In genomic region chr11:16831974-16832464, GRCm38 (mm10) we compare ENCODE assay signal across 10 mouse cellular contexts.
DNase-seq lines count a peak whose midpoint lies in the region; ATAC-seq and TF ChIP-seq lines count a peak whose summit lies in the region.
"Had no signal": no experiment of that assay in that cellular context is flagged by ENCODE, and none has a peak within 500 bp of the region (broad histone marks: within the 10 kb centered on the region; RNA-seq: fewer than 3 reads in every experiment).

No protein-coding gene starts in this region.

- DNase-seq in cerebellum, postnatal 14 days = peak; percentile 67 to 73
- no peak for DNase-seq in cerebellum, adult 9-10 months
- DNase-seq in midbrain, embryonic 11.5 days (ENCODE audit: low spot score, missing footprints) = no peak
- peak in 1 of 2 experiments; percentile 29 for DNase-seq in left cerebral cortex, adult 2 months (ENCODE audit: extremely low spot score in 1 of 2, low spot score in 2 of 2)
- DNase-seq in T-cell, adult 2 months (ENCODE audit: low spot score) = no peak
- DNase-seq in embryo, embryonic 11 days = no peak
- DNase-seq in heart, postnatal 36 days = no peak

- H3K4me1 ChIP-seq in midbrain, embryonic 13.5 days (replicated peaks) = peaks cover 3% of the 10 kb centered on the region; the same call in 1 of the 2 replicates
- H3K4me1 ChIP-seq in midbrain, embryonic 11.5 days (ENCODE audit: control insufficient read depth, insufficient read depth, low read length) = no peaks in the 10 kb centered on the region

- no peak overlapping the region for H3K4me3 ChIP-seq in midbrain, embryonic 13.5 days (replicated peaks)
- no peak overlapping the region for H3K4me3 ChIP-seq in midbrain, embryonic 11.5 days (ENCODE audit: low read depth, low read length)
- no peak overlapping the region for H3K4me3 ChIP-seq in left cerebral cortex, adult 2 months
- H3K4me3 ChIP-seq: erythroblast, embryonic 14.5 days had no signal

- H3K36me3 ChIP-seq in midbrain, embryonic 13.5 days = no peaks in the 10 kb centered on the region
- H3K36me3 ChIP-seq in midbrain, embryonic 11.5 days (ENCODE audit: control insufficient read depth, insufficient read depth, low read length) = no peaks in the 10 kb centered on the region

- intact Hi-C loops in left cerebral cortex, adult 2 months (cut with DNase I) = no loop called here
- intact Hi-C loops in heart, postnatal 36 days (cut with DNase I) = no loop called here

- H3K9ac ChIP-seq in midbrain, embryonic 13.5 days (replicated peaks) = no peak overlapping the region
- no peak overlapping the region for H3K9ac ChIP-seq in midbrain, embryonic 11.5 days (ENCODE audit: low read length)

- TF ChIP-seq CTCF in left cerebral cortex, adult 2 months (IDR thresholded peaks at IDR 0.05) = no peak

- H3K27me3 ChIP-seq in midbrain, embryonic 13.5 days = no peaks in the 10 kb centered on the region
- no peaks in the 10 kb centered on the region for H3K27me3 ChIP-seq in midbrain, embryonic 11.5 days (ENCODE audit: control insufficient read depth, insufficient read depth, low read length)

- 61% methylated on average over 5 of the region's 5 CpGs for WGBS in midbrain, embryonic 13.5 days
- WGBS in midbrain, embryonic 11.5 days = 77% methylated on average over 5 of the region's 5 CpGs

- H3K4me2 ChIP-seq in midbrain, embryonic 13.5 days (replicated peaks) = no peak overlapping the region
- H3K4me2 ChIP-seq in midbrain, embryonic 11.5 days = no peak overlapping the region

- peak; percentile 58; the same call in 1 of the 2 replicates for ATAC-seq in midbrain, embryonic 13.5 days
- no peak for ATAC-seq in midbrain, embryonic 11.5 days (ENCODE audit: low FRiP score)

- H3K27ac ChIP-seq in midbrain, embryonic 13.5 days = no peak overlapping the region
- H3K27ac ChIP-seq in midbrain, embryonic 11.5 days (ENCODE audit: low read depth, low read length) = no peak overlapping the region
- peak overlapping the region; percentile 30; the same call in 1 of the 2 replicates for H3K27ac ChIP-seq in left cerebral cortex, adult 2 months
- H3K27ac ChIP-seq: kidney, postnatal 0 days had no signal

- H3K9me3 ChIP-seq in midbrain, embryonic 13.5 days = no peaks in the 10 kb centered on the region
- no peaks in the 10 kb centered on the region for H3K9me3 ChIP-seq in midbrain, embryonic 11.5 days (ENCODE audit: control insufficient read depth, low read length)

Comparison
In these comparisons a context has a peak if more than half of its experiments do, and no peak if none do; other contexts are left out.
1. DNase-seq: peak in cerebellum, postnatal 14 days (2 of 2); none in cerebellum, adult 9-10 months (single experiment), midbrain, embryonic 11.5 days (single experiment), T-cell, adult 2 months (single experiment), embryo, embryonic 11 days (single experiment) and heart, postnatal 36 days (0 of 2).